Mouse (Mus musculus) midbrain, embryonic 14.5 days (tissue): ENCODE measurements around the gene Hfe2. TPM values are rescaled to one million over a fixed set of nuclear protein-coding genes. Genes with fewer than 3 reads are reported as not detected.
"Not testable (repeated sequence)": the region's sequence is repeated elsewhere in the genome, so short reads cannot be mapped to it uniquely, and the experiment has no call there.

Experiments
- ATAC-seq: fragments of 200-750 bp; cut with Nextera tagmentation; 2 replicates; pipeline ENCODE4 v1.8.0; 2017; ENCODE audit warnings: moderate number of reproducible peaks, moderate library complexity; ENCODE audit not compliant: low FRiP score, low TSS enrichment
- DNase-seq: peaks from one replicate; pipeline ENCODE4 v3.0.0-alpha.2; 2015
- H3K27ac ChIP-seq: fragments of 300-500 bp; sonication (generic); replicated peaks from 2 replicates; pipeline ENCODE4 v1.5.1; 2014; ENCODE audit warnings: mild to moderate bottlenecking, low read depth, low read length, moderate library complexity
- H3K27me3 ChIP-seq: fragments of 300-500 bp; sonication (generic); 2 replicates; pipeline ENCODE4 v1.6.1; 2014; ENCODE audit warnings: low read length, control low read depth, mixed read lengths; ENCODE audit not compliant: control insufficient read depth, insufficient read depth
- H3K36me3 ChIP-seq: fragments of 300-500 bp; sonication (generic); 2 replicates; pipeline ENCODE4 v1.6.1; 2014; ENCODE audit warnings: low read length, control low read depth; ENCODE audit not compliant: control insufficient read depth, insufficient read depth
- H3K4me1 ChIP-seq: fragments of 300-500 bp; sonication (generic); 2 replicates; pipeline ENCODE4 v1.6.1; 2014; ENCODE audit warnings: mild to moderate bottlenecking, antibody characterized with exemption, low read length, control low read depth; ENCODE audit not compliant: control insufficient read depth, insufficient read depth
- H3K4me2 ChIP-seq: fragments of 300-500 bp; sonication (generic); 2 replicates; pipeline ENCODE4 v1.6.1; 2014; ENCODE audit warnings: mild to moderate bottlenecking, low read length, moderate library complexity
- H3K4me3 ChIP-seq: fragments of 300-500 bp; sonication (generic); replicated peaks from 2 replicates; pipeline ENCODE4 v1.5.1; 2014; ENCODE audit warnings: low read depth, low read length
- H3K9ac ChIP-seq: fragments of 300-500 bp; sonication (generic); replicated peaks from 2 replicates; pipeline ENCODE4 v1.6.1; 2014; ENCODE audit warnings: mild to moderate bottlenecking, low read length, moderate library complexity
- H3K9me3 ChIP-seq: fragments of 300-500 bp; sonication (generic); 2 replicates; pipeline ENCODE4 v1.6.1; 2016; ENCODE audit warnings: low read length, control low read depth, mixed read lengths; ENCODE audit not compliant: control insufficient read depth
- whole genome bisulfite sequencing: fragments of 180-500 bp; shearing (Covaris S2); extraction: QIAGEN DNeasy Blood & Tissue Kit; methylation state at CpG from one replicate; pipeline ENCODE4 v1.1.7; 2014; 5-methylcytosine and 5-hydroxymethylcytosine counted together
- polyA plus RNA-seq: library from polyadenylated mRNA; unstranded; fragments of >200 nt; fragmentation: Nextera tagmentation; extraction: Ambion mirVana; gene quantifications from 2 replicates; pipeline ENCODE4 v1.2.1, GENCODE M21; 2014

Hfe2 gene
- 0.84 and 1.3 TPM in 2 replicates for polyA plus RNA-seq

DNA sequence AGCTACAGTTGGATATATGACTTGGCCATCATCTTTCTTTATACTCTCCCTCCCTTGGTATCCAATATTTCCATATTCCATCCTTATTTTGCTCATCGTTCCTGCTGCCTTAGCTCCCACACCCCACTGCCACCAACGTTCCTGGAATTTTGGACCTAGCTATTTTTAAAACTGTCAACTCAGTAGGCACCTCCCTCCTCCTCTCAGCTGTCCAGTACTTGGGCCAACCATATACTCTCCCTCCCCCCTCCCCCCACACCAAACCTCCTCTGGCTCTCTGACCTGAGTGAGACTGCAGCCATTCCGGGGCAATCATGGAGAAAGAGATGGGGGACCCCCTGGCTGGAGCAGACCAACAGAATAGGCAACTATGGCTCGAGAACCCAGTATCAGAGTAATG lies at the start of gene Hfe2:
TSS of gene Hfe2 (plus strand) at position 259 of the 400 bp plus-strand sequence.
- Histone ChIP-seq H3K9me3 (no peaks in the 10 kb centered on the region), H3K27me3 (peaks cover 19% of the 10 kb centered on the region), H3K9ac (no peak within 1 kb of the TSS), H3K4me3 (no peak within 1 kb of the TSS), H3K27ac (no peak within 1 kb of the TSS), H3K4me2 (no peak within 1 kb of the TSS), H3K36me3 (no peaks in the 10 kb centered on the region), H3K4me1 (peaks cover 9% of the 10 kb centered on the region)
- DNase-seq = no peak
- WGBS = 87% methylated on average over 4 of the region's 4 CpGs
- ATAC-seq = no peak

DNA sequence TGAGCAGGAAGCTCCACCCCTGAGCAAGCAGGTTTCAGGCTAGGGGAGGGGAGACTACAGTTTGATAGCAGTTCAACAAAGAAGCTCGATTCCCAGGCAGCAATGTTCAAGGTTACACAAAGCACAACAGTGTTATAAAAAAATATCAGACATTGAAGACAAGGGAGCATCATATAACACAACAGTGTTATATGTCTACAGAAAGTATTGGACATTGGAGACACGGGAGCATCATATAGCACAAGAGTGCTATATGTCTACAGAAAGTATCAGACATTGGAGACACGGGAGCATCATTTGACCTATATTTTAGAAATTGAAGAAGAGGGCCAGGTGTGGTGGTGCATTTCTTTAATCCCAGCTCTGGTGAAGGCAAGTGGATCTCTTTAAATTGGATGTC lies 47.9 kb upstream of the Hfe2 start:
- Histone ChIP-seq H3K9me3 (no peaks in the 10 kb centered on the region), H3K27ac (no peak overlapping the region), H3K4me1 (peaks cover 5% of the 10 kb centered on the region; the same call in 1 of the 2 replicates), H3K9ac (no peak overlapping the region), H3K27me3 (peaks cover 50% of the 10 kb centered on the region), H3K4me3 (no peak overlapping the region), H3K4me2 (no peak overlapping the region), H3K36me3 (no peaks in the 10 kb centered on the region)
- DNase-seq (no peak), ATAC-seq (no peak)
- WGBS = 58% methylated on average over 3 of the region's 3 CpGs

DNA sequence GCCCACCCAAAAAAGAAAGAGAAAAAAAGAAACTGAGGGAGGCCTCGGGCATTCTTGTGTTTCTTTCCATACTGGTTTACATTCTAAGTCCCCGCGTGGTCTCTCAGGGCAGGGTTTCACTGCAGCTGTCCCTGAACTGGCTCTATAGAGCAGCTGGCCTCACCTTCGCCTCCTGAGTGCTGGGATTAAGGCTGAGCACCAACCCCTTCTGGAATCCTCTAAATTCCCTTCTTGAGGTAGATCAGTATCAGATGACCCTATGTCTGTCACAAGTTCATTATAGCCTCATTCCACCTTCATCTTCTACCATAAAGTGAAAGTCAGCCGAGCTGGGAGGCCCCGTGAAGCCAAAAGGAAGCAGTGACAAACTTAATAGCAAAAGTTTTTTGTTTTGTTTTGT lies 47.4 kb upstream of the Hfe2 start:
- DNase-seq (no peak), ATAC-seq (no peak)
- peaks cover 5% of the 10 kb centered on the region; the same call in 1 of the 2 replicates for H3K4me1 ChIP-seq
- H3K9me3 ChIP-seq = no peaks in the 10 kb centered on the region
- H3K4me3 ChIP-seq = no peak overlapping the region
- H3K27ac ChIP-seq = no peak overlapping the region
- H3K4me2 ChIP-seq = no peak overlapping the region
- no peaks in the 10 kb centered on the region for H3K36me3 ChIP-seq
- WGBS = 65% methylated on average over 6 of the region's 6 CpGs
- no peak overlapping the region for H3K9ac ChIP-seq
- peaks cover 49% of the 10 kb centered on the region for H3K27me3 ChIP-seq

GRCm38 (mm10) chr3:96479249-96479648 lies 45.7 kb upstream of the Hfe2 start:
- DNase-seq = no peak
- no peaks in the 10 kb centered on the region for H3K9me3 ChIP-seq
- no peak overlapping the region for H3K27ac ChIP-seq
- H3K36me3 ChIP-seq = no peaks in the 10 kb centered on the region
- H3K9ac ChIP-seq = no peak overlapping the region
- H3K27me3 ChIP-seq = peaks cover 39% of the 10 kb centered on the region
- ATAC-seq = no peak
- H3K4me2 ChIP-seq = no peak overlapping the region
- peaks cover 5% of the 10 kb centered on the region; the same call in 1 of the 2 replicates for H3K4me1 ChIP-seq
- H3K4me3 ChIP-seq = no peak overlapping the region
- WGBS = 25% methylated on average over 3 of the region's 3 CpGs

GRCm38 (mm10) chr3:96480684-96481270 lies 44.2 kb upstream of the Hfe2 start:
- 90% methylated on average over 4 of the region's 4 CpGs for WGBS
- Histone ChIP-seq H3K36me3 (no peaks in the 10 kb centered on the region), H3K9me3 (no peaks in the 10 kb centered on the region), H3K4me3 (no peak overlapping the region), H3K4me1 (no peaks in the 10 kb centered on the region), H3K27me3 (peaks cover 34% of the 10 kb centered on the region), H3K9ac (no peak overlapping the region), H3K27ac (no peak overlapping the region), H3K4me2 (no peak overlapping the region)
- no peak for ATAC-seq
- no peak for DNase-seq

DNA sequence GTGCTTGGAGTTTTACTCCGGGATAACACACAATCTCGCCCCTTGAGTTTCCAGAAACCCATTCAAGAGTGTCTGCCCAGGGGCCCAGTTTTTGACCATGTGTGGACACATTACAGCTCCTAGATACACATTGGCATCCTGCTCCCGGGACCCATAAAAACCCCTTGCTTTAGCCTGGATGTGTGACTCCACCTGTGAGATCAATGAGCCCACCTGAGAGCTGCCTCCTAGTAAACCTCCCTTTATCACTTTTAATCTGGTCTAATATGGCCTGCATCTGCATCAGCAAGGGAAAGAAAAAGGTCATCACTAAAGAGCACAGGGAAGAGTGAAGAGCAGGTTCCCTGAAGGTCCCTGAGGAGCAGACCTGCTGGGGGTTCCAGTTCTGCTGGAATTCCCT lies 43.1 kb upstream of the Hfe2 start:
- Histone ChIP-seq H3K36me3 (no peaks in the 10 kb centered on the region), H3K27me3 (peaks cover 24% of the 10 kb centered on the region), H3K4me2 (no peak overlapping the region), H3K27ac (no peak overlapping the region), H3K4me3 (no peak overlapping the region), H3K9me3 (no peaks in the 10 kb centered on the region), H3K4me1 (no peaks in the 10 kb centered on the region), H3K9ac (no peak overlapping the region)
- WGBS = 88% methylated on average over 3 of the region's 3 CpGs
- DNase-seq (no peak), ATAC-seq (no peak)

DNA sequence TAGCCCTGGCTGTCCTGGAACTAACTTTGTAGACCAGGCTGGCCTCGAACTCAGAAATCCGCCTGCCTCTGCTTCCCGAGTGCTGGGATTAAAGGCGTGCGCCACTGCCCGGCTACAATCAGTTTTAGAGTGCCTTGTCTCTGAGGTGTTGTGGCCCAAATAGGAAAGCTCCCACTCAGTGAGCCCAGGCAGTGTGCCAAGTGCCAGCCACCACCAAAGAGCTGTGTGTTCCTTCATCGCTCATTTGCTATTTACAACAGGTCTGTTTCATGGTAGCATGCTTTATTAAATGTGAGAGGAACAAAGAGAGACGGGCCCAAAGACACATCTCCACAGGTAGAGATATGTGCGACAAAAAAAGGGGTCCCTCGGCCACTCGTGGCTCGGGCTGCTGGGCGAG lies 42.5 kb upstream of the Hfe2 start:
- H3K27me3 ChIP-seq = peaks cover 20% of the 10 kb centered on the region
- ATAC-seq = no peak
- H3K4me3 ChIP-seq = no peak overlapping the region
- H3K4me1 ChIP-seq = 0 out of 2 replicates have a peak, but pooled peaks cover 3% of the 10 kb centered on the region
- 88% methylated on average over 13 of the region's 13 CpGs for WGBS
- H3K4me2 ChIP-seq = no peak overlapping the region
- H3K36me3 ChIP-seq = no peaks in the 10 kb centered on the region
- H3K9me3 ChIP-seq = no peaks in the 10 kb centered on the region
- DNase-seq = no peak
- no peak overlapping the region for H3K9ac ChIP-seq
- H3K27ac ChIP-seq = no peak overlapping the region

- not testable (repeated sequence) for H3K9me3 ChIP-seq, H3K9ac ChIP-seq, H3K36me3 ChIP-seq, H3K4me3 ChIP-seq, H3K4me2 ChIP-seq, DNase-seq, H3K4me1 ChIP-seq, H3K27ac ChIP-seq, ATAC-seq
- WGBS = 48% methylated on average over 7 of the region's 7 CpGs
- peaks cover 14% of the 10 kb centered on the region for H3K27me3 ChIP-seq
Measured at GRCm38 (mm10) chr3:96483044-96483443, 41.9 kb upstream of the Hfe2 start.

DNA sequence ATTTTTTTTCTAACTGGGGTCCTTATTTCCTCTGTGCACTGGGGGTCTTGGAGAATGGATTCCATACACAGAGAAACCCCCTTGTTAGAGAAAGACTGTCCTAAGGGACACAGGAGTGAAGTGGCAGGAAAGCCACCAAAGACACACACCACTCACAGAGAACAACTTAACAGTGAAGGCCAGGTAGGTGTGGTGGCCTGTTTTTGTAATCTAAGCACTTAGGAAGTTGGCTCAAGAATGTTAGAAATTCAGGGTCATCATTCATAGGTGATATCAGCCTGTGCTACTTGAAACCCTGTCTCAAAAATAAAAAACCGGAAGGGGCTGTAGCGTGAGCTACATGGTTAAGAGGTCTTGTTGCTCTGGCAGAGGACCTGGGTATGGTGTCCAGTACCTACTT lies 41.0 kb upstream of the Hfe2 start:
- Histone ChIP-seq H3K27me3 (peaks cover 10% of the 10 kb centered on the region), H3K9me3 (no peaks in the 10 kb centered on the region), H3K27ac (no peak overlapping the region), H3K4me2 (no peak overlapping the region), H3K36me3 (no peaks in the 10 kb centered on the region), H3K4me1 (0 out of 2 replicates have a peak, but pooled peaks cover 3% of the 10 kb centered on the region), H3K9ac (no peak overlapping the region), H3K4me3 (no peak overlapping the region)
- no peak for DNase-seq
- 90% methylated on average over 2 of the region's 2 CpGs for WGBS
- no peak for ATAC-seq
